Mouse (Mus musculus): ENCODE measurements around the gene Btrc.

GRCm38 (mm10) chr19:45438928-45439846 is 75.7 kb downstream of the Btrc start:
- TF ChIP-seq CTCF (IDR thresholded peaks at IDR 0.05; ENCODE audit: low read depth, low read length) (no peak), POLR2AphosphoS5 (IDR thresholded peaks at IDR 0.05; ENCODE audit: insufficient replicate concordance, low read depth, low read length) (no peak), GATA1 (IDR thresholded peaks at IDR 0.05; ENCODE audit: borderline replicate concordance, low read length) (no peak), TAL1 (conservative IDR thresholded peaks at IDR 0.05; ENCODE audit: low read depth, low read length) (no peak)

Data from G1E (cell line).